Mouse (Mus musculus) testis, adult 2 months (tissue): Measurements from ENCODE around the gene 0610012G03Rik.

Experiments
- CTCF ChIP-seq: fragments of 200-500 bp; IDR thresholded peaks from 2 replicates; pipeline ENCODE4 v1.5.1; 2012; ENCODE audit warnings: low read depth, mild to moderate bottlenecking, inconsistent platforms, low read length, moderate library complexity; ENCODE audit not compliant: control insufficient read depth, insufficient read depth, insufficient replicate concordance
- POLR2A ChIP-seq: fragments of 200-500 bp; IDR thresholded peaks from 2 replicates; pipeline ENCODE4 v1.6.1; 2012; ENCODE audit warnings: low read depth, mild to moderate bottlenecking, inconsistent platforms, low read length, moderate library complexity; ENCODE audit not compliant: control insufficient read depth

- TF ChIP-seq POLR2A: no peak
- no peak for TF ChIP-seq CTCF
Measured at GRCm38 (mm10) chr16:31926091-31926490, 22.2 kb downstream of the 0610012G03Rik start.
